Comparison of ENCODE assay signal across 8 mouse cellular contexts in the genomic region with DNA sequence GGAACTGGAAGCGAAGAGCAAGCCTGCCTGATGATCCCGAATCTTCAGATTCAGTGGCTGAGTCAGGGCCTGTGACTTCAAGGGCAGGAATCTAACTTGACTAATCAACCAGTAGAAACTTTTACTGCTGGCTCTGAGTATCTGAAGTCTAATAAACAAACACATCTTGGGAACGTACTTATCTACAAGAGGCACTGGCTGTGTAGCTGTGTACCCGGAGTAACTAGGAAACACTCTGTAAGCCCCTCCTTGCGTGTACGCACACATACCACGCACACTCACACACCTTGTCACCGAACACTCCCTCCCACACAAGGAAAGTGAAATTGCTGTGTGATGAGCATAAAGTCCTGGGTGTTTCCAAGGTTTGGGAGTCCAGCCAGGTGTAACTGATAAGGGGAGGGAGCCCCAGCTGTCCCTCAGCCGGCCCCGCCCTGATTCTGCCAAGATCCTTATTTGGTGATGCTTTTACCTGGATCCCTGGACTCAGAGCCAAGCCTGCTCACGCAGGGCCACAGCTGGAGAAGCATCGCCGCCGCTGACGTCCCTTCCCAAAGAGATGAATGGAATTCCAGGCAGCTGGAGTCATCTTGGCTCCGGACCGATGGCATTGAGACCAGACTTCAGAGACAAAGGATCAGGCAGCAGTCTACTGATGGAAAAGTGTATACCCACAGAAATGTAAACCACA. TPM values are rescaled to one million over a fixed set of nuclear protein-coding genes. Genes with fewer than 3 reads are reported as not detected.
A peak's percentile ranks its signal among the peaks of the same experiment; 100 is the strongest.
DNase-seq lines count a peak whose midpoint lies in the region; ATAC-seq and TF ChIP-seq lines count a peak whose summit lies in the region.

No protein-coding gene starts in this region.

- H3K27me3 ChIP-seq in hindbrain, embryonic 15.5 days = peaks cover 11% of the 10 kb centered on the region
- no peaks in the 10 kb centered on the region for H3K27me3 ChIP-seq in lung, embryonic 15.5 days

- intact Hi-C loops in left cerebral cortex, postnatal 14 days (cut with DNase I) = loop anchor here (5.0 kb wide), 2 partner anchors 132 to 648 kb away; no protein-coding TSS in a partner anchor

- DNase-seq in left cerebral cortex, postnatal 14 days (ENCODE audit: low spot score in 2 of 2) = peak; percentile 14 to 40
- no peak for DNase-seq in left cerebral cortex, adult 8-10 months (ENCODE audit: low spot score in 2 of 2)
- peak; percentile 29 for DNase-seq in gastrocnemius, adult 18-20 months (ENCODE audit: low spot score)
- peak; percentile 56 for DNase-seq in skeletal muscle tissue, adult 2 months (ENCODE audit: low read depth, low spot score)
- DNase-seq in layer of hippocampus, adult 8-10 months (ENCODE audit: low spot score in 2 of 2) = no peak

- TF ChIP-seq POLR2A in bone marrow, adult 2 months (IDR thresholded peaks at IDR 0.05; ENCODE audit: borderline replicate concordance, control insufficient read depth, low read depth, low read length) = no peak

- no peaks in the 10 kb centered on the region for H3K9me3 ChIP-seq in hindbrain, embryonic 15.5 days
- no peaks in the 10 kb centered on the region for H3K9me3 ChIP-seq in lung, embryonic 15.5 days

- no peak overlapping the region; the same call in 1 of the 2 replicates for H3K27ac ChIP-seq in bone marrow, adult 2 months (ENCODE audit: control insufficient read depth, insufficient read depth, low read depth, low read length, poor library complexity)
- H3K27ac ChIP-seq in hindbrain, embryonic 15.5 days (replicated peaks) = no peak overlapping the region
- peak overlapping the region; percentile 95 for H3K27ac ChIP-seq in lung, embryonic 15.5 days

- H3K9ac ChIP-seq in hindbrain, embryonic 15.5 days = peak overlapping the region; percentile 6; the same call in 1 of the 2 replicates
- H3K9ac ChIP-seq in lung, embryonic 15.5 days = peak overlapping the region; percentile 2; the same call in 1 of the 2 replicates

- peaks cover 1% of the 10 kb centered on the region; the same call in 1 of the 2 replicates for H3K4me1 ChIP-seq in bone marrow, adult 2 months (ENCODE audit: control insufficient read depth, insufficient read depth, low read length)
- H3K4me1 ChIP-seq in hindbrain, embryonic 15.5 days (replicated peaks) = peaks cover 34% of the 10 kb centered on the region
- peaks cover 31% of the 10 kb centered on the region for H3K4me1 ChIP-seq in lung, embryonic 15.5 days

- WGBS in bone marrow, adult 2 months = 60% methylated on average over 17 of the region's 17 CpGs
- 35% methylated on average over 17 of the region's 17 CpGs for whole genome bisulfite sequencing in hindbrain, embryonic 15.5 days
- whole genome bisulfite sequencing in lung, embryonic 15.5 days = 12% methylated on average over 17 of the region's 17 CpGs

- no peaks in the 10 kb centered on the region for H3K36me3 ChIP-seq in hindbrain, embryonic 15.5 days
- H3K36me3 ChIP-seq in lung, embryonic 15.5 days = peaks cover 12% of the 10 kb centered on the region

- TF ChIP-seq CTCF in bone marrow, adult 2 months (IDR thresholded peaks at IDR 0.05; ENCODE audit: control insufficient read depth, insufficient read depth, low read length) = 0 out of 2 replicates have a peak, but pooled peaks have one; percentile 5

- peak overlapping the region; percentile 97 for H3K4me2 ChIP-seq in hindbrain, embryonic 15.5 days
- H3K4me2 ChIP-seq in lung, embryonic 15.5 days = peak overlapping the region; percentile 92

- no peak overlapping the region for H3K4me3 ChIP-seq in bone marrow, adult 2 months (replicated peaks; ENCODE audit: control insufficient read depth, low read depth, low read length)
- peak overlapping the region; percentile 48 for H3K4me3 ChIP-seq in hindbrain, embryonic 15.5 days
- peak overlapping the region; percentile 72 for H3K4me3 ChIP-seq in lung, embryonic 15.5 days

- 0 out of 2 replicates have a peak, but pooled peaks have one; percentile 24 for ATAC-seq in hindbrain, embryonic 15.5 days (ENCODE audit: low FRiP score, low read depth)
- ATAC-seq in lung, embryonic 15.5 days (ENCODE audit: borderline replicate concordance, extremely low read depth, low FRiP score, low TSS enrichment) = peak; percentile 28

RNA-seq across cellular contexts. Expression of a gene that starts 1.3 kb away (rescaled TPM):
- 1 to 10 TPM; 4.3 to 4.7 TPM for total RNA-seq in left cerebral cortex, postnatal 14 days (2021)
- 1 to 10 TPM; 2.1 to 2.9 (median 2.3) TPM for total RNA-seq in left cerebral cortex, adult 8-10 months (2022)
- polyA plus RNA-seq in bone marrow, adult 2 months (2011; ENCODE audit: insufficient read depth, insufficient read length, low replicate concordance, missing spikeins) = 30.3 and 66.1 TPM in 2 replicates
- total RNA-seq in gastrocnemius, adult 18-20 months (2021) = 10 to 100 TPM in 1 of 2 experiments, 1 to 10 TPM in 1; 6.1 to 29.1 TPM
- 6.4 and 6.9 TPM in 2 replicates for polyA plus RNA-seq in hindbrain, embryonic 15.5 days (2015; fragmentation: Nextera tagmentation; extraction: Ambion mirVana)
- 184 and 185 TPM in 2 replicates for polyA plus RNA-seq in lung, embryonic 15.5 days (2015; fragmentation: Nextera tagmentation; extraction: Ambion mirVana)
- total RNA-seq in layer of hippocampus, adult 8-10 months (2022) = 1 to 10 TPM; 1.6 to 3.4 (median 2.7) TPM

Comparison
In these comparisons a context has a peak if more than half of its experiments do, and no peak if none do; other contexts are left out.
1. DNase-seq: peak in left cerebral cortex, postnatal 14 days (2 of 2), gastrocnemius, adult 18-20 months (single experiment) and skeletal muscle tissue, adult 2 months (single experiment); none in left cerebral cortex, adult 8-10 months (0 of 2) and layer of hippocampus, adult 8-10 months (0 of 2).